In genomic region chr5:107749229-107749916, GRCm38 (mm10) we compare ENCODE assay signal across 12 mouse cellular contexts. TPM values are rescaled to one million over a fixed set of nuclear protein-coding genes. Genes with fewer than 3 reads are reported as not detected.
DNase-seq lines count a peak whose midpoint lies in the region; ATAC-seq and TF ChIP-seq lines count a peak whose summit lies in the region.
"Had no signal": no experiment of that assay in that cellular context is flagged by ENCODE, and none has a peak within 500 bp of the region (broad histone marks: within the 10 kb centered on the region; RNA-seq: fewer than 3 reads in every experiment).

No protein-coding gene starts in this region.

- no peaks in the 10 kb centered on the region for H3K9me3 ChIP-seq in heart, embryonic 13.5 days
- H3K9me3 ChIP-seq in lung, postnatal 0 days (ENCODE audit: low read length): no peaks in the 10 kb centered on the region

- intact Hi-C loops in heart, postnatal 14 days (cut with DNase I): no loop called here

- H3K27ac ChIP-seq in heart, embryonic 13.5 days (replicated peaks): 0 out of 2 replicates have a peak overlapping the region, but pooled peaks have one; percentile 21
- peak overlapping the region; percentile 20; the same call in 1 of the 2 replicates for H3K27ac ChIP-seq in lung, postnatal 0 days (ENCODE audit: low read length)
- H3K27ac ChIP-seq: hindbrain, postnatal 0 days had no signal

- H3K36me3 ChIP-seq in heart, embryonic 13.5 days: peaks cover 32% of the 10 kb centered on the region
- H3K36me3 ChIP-seq in lung, postnatal 0 days (ENCODE audit: insufficient read depth, low read length): no peaks in the 10 kb centered on the region

- no peak for ATAC-seq in heart, embryonic 13.5 days (ENCODE audit: extremely low read depth, insufficient number of reproducible peaks, low FRiP score, low TSS enrichment)
- ATAC-seq in common myeloid progenitor, adult 5-6 weeks (replicated peaks; ENCODE audit: low read depth, poor library complexity, severe bottlenecking): peak; percentile 95
- peak; percentile 88 for ATAC-seq in lung, postnatal 0 days
- ATAC-seq: hindbrain, postnatal 0 days had no signal

- no peak for DNase-seq in heart, adult 8-10 months (ENCODE audit: low spot score)
- peak; percentile 99 for DNase-seq in 416B (ENCODE audit: low read depth)
- DNase-seq in lung, postnatal 0 days (ENCODE audit: low spot score): peak; percentile 92
- DNase-seq in gastrocnemius, postnatal 4 days (ENCODE audit: low spot score in 2 of 2): no peak
- no peak for DNase-seq in heart, postnatal 14 days
- no peak for DNase-seq in right cerebral cortex, postnatal 36 days (ENCODE audit: low spot score in 2 of 2)
- DNase-seq: gastrocnemius, postnatal 10 days had no signal

- no peaks in the 10 kb centered on the region for H3K27me3 ChIP-seq in heart, embryonic 13.5 days (replicated peaks)
- H3K27me3 ChIP-seq in lung, postnatal 0 days (replicated peaks; ENCODE audit: insufficient read depth, low read length): no peaks in the 10 kb centered on the region

- no peak for TF ChIP-seq CTCF in lung, postnatal 0 days (IDR thresholded peaks at IDR 0.05)

- no peak overlapping the region for H3K4me2 ChIP-seq in heart, embryonic 13.5 days
- peak overlapping the region; percentile 25 for H3K4me2 ChIP-seq in lung, postnatal 0 days (replicated peaks; ENCODE audit: low read depth, low read length)

- TF ChIP-seq EP300 in lung, postnatal 0 days (IDR thresholded peaks at IDR 0.05): peak; percentile 70

- 49% methylated on average over 9 of the region's 9 CpGs for WGBS in heart, embryonic 13.5 days
- WGBS in lung, postnatal 0 days: 33% methylated on average over 9 of the region's 9 CpGs

- no peak overlapping the region for H3K9ac ChIP-seq in heart, embryonic 13.5 days
- H3K9ac ChIP-seq in lung, postnatal 0 days (replicated peaks; ENCODE audit: low read depth): no peak overlapping the region

- H3K4me1 ChIP-seq in heart, embryonic 13.5 days: peaks cover 8% of the 10 kb centered on the region; the same call in 1 of the 2 replicates
- H3K4me1 ChIP-seq in lung, postnatal 0 days (ENCODE audit: insufficient read depth, low read depth, low read length): no peaks in the 10 kb centered on the region; the same call in 1 of the 2 replicates

- no peak overlapping the region for H3K4me3 ChIP-seq in heart, embryonic 13.5 days
- H3K4me3 ChIP-seq in lung, postnatal 0 days (ENCODE audit: low read depth, low read length): no peak overlapping the region

RNA-seq across cellular contexts. Expression of gene Gfi1, which starts 23.5 kb away (rescaled TPM):
- polyA plus RNA-seq in heart, embryonic 13.5 days (2015; fragmentation: Nextera tagmentation; extraction: Ambion mirVana): not detected in 2 replicates
- not detected for total RNA-seq in heart, adult 8-10 months (2022)
- total RNA-seq in common myeloid progenitor, adult 5-6 weeks (2017): 9.0 and 9.8 TPM in 2 replicates
- polyA plus RNA-seq in lung, postnatal 0 days (2015; fragmentation: Nextera tagmentation; extraction: Ambion mirVana): 0.08 TPM in 2 replicates
- total RNA-seq in gastrocnemius, postnatal 4 days (2021): under 1 TPM; 0.26 to 0.66 TPM
- 1 to 10 TPM in 1 of 2 experiments, under 1 TPM in 1; 0.29 to 1.5 TPM for total RNA-seq in heart, postnatal 14 days (2021)
- polyA plus RNA-seq: embryonic facial prominence, embryonic 11.5 days; neural tube, embryonic 14.5 days had no signal

Comparison
In these comparisons a context has a peak if more than half of its experiments do, and no peak if none do; other contexts are left out.
1. DNase-seq: peak in 416B (single experiment) and lung, postnatal 0 days (single experiment); none in heart, adult 8-10 months (single experiment), gastrocnemius, postnatal 4 days (0 of 2), heart, postnatal 14 days (0 of 2) and right cerebral cortex, postnatal 36 days (0 of 2).